Mouse (Mus musculus) heart, embryonic 14.5 days (tissue): ENCODE measurements around the gene Sorcs3. TPM values are rescaled to one million over a fixed set of nuclear protein-coding genes. Genes with fewer than 3 reads are reported as not detected.

Source experiments
- ATAC-seq: fragments of 200-750 bp; cut with Nextera tagmentation; 2 replicates; pipeline ENCODE4 v1.8.0; 2017; ENCODE audit warnings: low read depth, moderate TSS enrichment; ENCODE audit not compliant: insufficient number of reproducible peaks, insufficient read depth, low FRiP score
- H3K27ac ChIP-seq, 2 experiments: fragments of 200-500 bp in 1 of 2; fragments of 300-500 bp in 1 of 2; sonication (generic) in 1 of 2; replicated peaks in 1 of 2; 2 replicates each; pipeline ENCODE4 v1.5.1; 2012 to 2014; ENCODE audit warnings: low read depth in 2 of 2, low read length in 2 of 2, control low read depth in 1 of 2, mild to moderate bottlenecking in 1 of 2, mixed read lengths in 1 of 2; ENCODE audit not compliant: control insufficient read depth in 1 of 2, insufficient read depth in 1 of 2
- H3K27me3 ChIP-seq: fragments of 300-500 bp; sonication (generic); 2 replicates; pipeline ENCODE4 v1.6.1; 2014; ENCODE audit warnings: mild to moderate bottlenecking, low read length, control low read depth; ENCODE audit not compliant: control insufficient read depth, insufficient read depth
- H3K36me3 ChIP-seq: fragments of 300-500 bp; sonication (generic); 2 replicates; pipeline ENCODE4 v1.6.1; 2014; ENCODE audit warnings: mild to moderate bottlenecking, control low read depth, low read length, mixed read lengths; ENCODE audit not compliant: control insufficient read depth, insufficient read depth
- H3K4me1 ChIP-seq, 2 experiments: fragments of 200-500 bp in 1 of 2; fragments of 300-500 bp in 1 of 2; sonication (generic) in 1 of 2; 2 replicates each; pipeline ENCODE4 v1.6.1; 2012 to 2014; ENCODE audit warnings: low read length in 2 of 2, control low read depth in 1 of 2, mixed read lengths in 1 of 2; ENCODE audit not compliant: control insufficient read depth in 2 of 2, insufficient read depth in 2 of 2
- H3K4me2 ChIP-seq: fragments of 300-500 bp; sonication (generic); 2 replicates; pipeline ENCODE4 v1.6.1; 2014; ENCODE audit warnings: mild to moderate bottlenecking, low read length
- H3K4me3 ChIP-seq, 2 experiments: fragments of 200-500 bp in 1 of 2; fragments of 300-500 bp in 1 of 2; sonication (generic) in 1 of 2; 2 replicates each; pipeline ENCODE4 v1.5.1; 2012 to 2014; ENCODE audit warnings: low read length in 2 of 2, mild to moderate bottlenecking in 2 of 2, control low read depth in 1 of 2, low read depth in 1 of 2, moderate library complexity in 1 of 2; ENCODE audit not compliant: control insufficient read depth in 1 of 2, insufficient read depth in 1 of 2
- H3K9ac ChIP-seq: fragments of 300-500 bp; sonication (generic); 2 replicates; pipeline ENCODE4 v1.6.1; 2014; ENCODE audit warnings: mild to moderate bottlenecking, low read length
- H3K9me3 ChIP-seq: fragments of 300-500 bp; sonication (generic); 2 replicates; pipeline ENCODE4 v1.6.1; 2016; ENCODE audit warnings: low read length, control low read depth; ENCODE audit not compliant: control insufficient read depth
- WGBS: fragments of 180-500 bp; shearing (Covaris S2); extraction: QIAGEN DNeasy Blood & Tissue Kit; methylation state at CpG from one replicate; pipeline ENCODE4 v1.1.7; 2014; 5-methylcytosine and 5-hydroxymethylcytosine counted together
- polyA plus RNA-seq: library from polyadenylated mRNA; unstranded; fragments of >200 nt; fragmentation: Nextera tagmentation; extraction: Ambion mirVana; gene quantifications from 2 replicates; pipeline ENCODE4 v1.2.1, GENCODE M21; 2014

Gene Sorcs3
- polyA plus RNA-seq, 1 experiment from 2014 or later: 0.39 TPM

GRCm38 (mm10) chr19:48475784-48476410 lies 270.1 kb downstream of the Sorcs3 start:
- Histone ChIP-seq H3K9me3 (no peaks in the 10 kb centered on the region), H3K4me1 (no peaks in the 10 kb centered on the region), H3K27ac (no peak overlapping the region), H3K4me3 (no peak overlapping the region), H3K4me2 (no peak overlapping the region), H3K36me3 (no peaks in the 10 kb centered on the region), H3K27me3 (no peaks in the 10 kb centered on the region), H3K9ac (no peak overlapping the region)
- WGBS: 64% methylated on average over 6 of the region's 6 CpGs
- ATAC-seq: no peak

GRCm38 (mm10) chr19:48478864-48479263 lies 273.0 kb downstream of the Sorcs3 start:
- H3K4me2 ChIP-seq: no peak overlapping the region
- ATAC-seq: no peak
- H3K4me3 ChIP-seq: no peak overlapping the region
- no peak overlapping the region for H3K27ac ChIP-seq
- H3K9ac ChIP-seq: no peak overlapping the region
- H3K9me3 ChIP-seq: no peaks in the 10 kb centered on the region
- no peaks in the 10 kb centered on the region for H3K27me3 ChIP-seq
- H3K36me3 ChIP-seq: no peaks in the 10 kb centered on the region
- WGBS: 53% methylated on average over 2 of the region's 2 CpGs
- H3K4me1 ChIP-seq: peaks cover 3 to 7% of the 10 kb centered on the region in 2 experiments; a peak in 3 of 4 replicates

- 46% methylated on average over 3 of the region's 3 CpGs for WGBS
- no peak for ATAC-seq
These were observed 277.1 kb downstream of the Sorcs3 start for GRCm38 (mm10) chr19:48482946-48483345.

GRCm38 (mm10) chr19:48491111-48491510 lies 285.3 kb downstream of the Sorcs3 start:
- Histone ChIP-seq H3K4me1 (no peaks in the 10 kb centered on the region), H3K27ac (no peak overlapping the region), H3K4me2 (no peak overlapping the region), H3K36me3 (no peaks in the 10 kb centered on the region), H3K9me3 (no peaks in the 10 kb centered on the region), H3K9ac (no peak overlapping the region), H3K4me3 (no peak overlapping the region), H3K27me3 (no peaks in the 10 kb centered on the region)
- ATAC-seq: no peak
- 70% methylated on average over 3 of the region's 3 CpGs for WGBS

More at GRCm38 (mm10) chr19:48482946-48483345, 277.1 kb downstream of the Sorcs3 start:
- H3K36me3 ChIP-seq: no peaks in the 10 kb centered on the region
- H3K27ac ChIP-seq: no peak overlapping the region
- H3K4me3 ChIP-seq: no peak overlapping the region
- H3K9ac ChIP-seq: no peak overlapping the region
- peaks cover 3 to 7% of the 10 kb centered on the region in 2 experiments; a peak in 3 of 4 replicates for H3K4me1 ChIP-seq
- H3K4me2 ChIP-seq: no peak overlapping the region
- no peaks in the 10 kb centered on the region for H3K9me3 ChIP-seq
- H3K27me3 ChIP-seq: no peaks in the 10 kb centered on the region

- H3K4me1 ChIP-seq: no peaks in the 10 kb centered on the region
- H3K9me3 ChIP-seq: no peaks in the 10 kb centered on the region
- no peak overlapping the region for H3K4me3 ChIP-seq
- H3K27me3 ChIP-seq: no peaks in the 10 kb centered on the region
- H3K9ac ChIP-seq: no peak overlapping the region
- no peaks in the 10 kb centered on the region for H3K36me3 ChIP-seq
- 43% methylated on average over 2 of the region's 2 CpGs for WGBS
- no peak overlapping the region for H3K4me2 ChIP-seq
- no peak for ATAC-seq
- no peak overlapping the region for H3K27ac ChIP-seq
These were observed 298.2 kb downstream of the Sorcs3 start for GRCm38 (mm10) chr19:48503896-48504620.

GRCm38 (mm10) chr19:48523803-48524202 lies 318.0 kb downstream of the Sorcs3 start:
- 89% methylated on average over 7 of the region's 7 CpGs for WGBS
- no peaks in the 10 kb centered on the region for H3K36me3 ChIP-seq
- no peak overlapping the region for H3K4me2 ChIP-seq
- H3K27me3 ChIP-seq: no peaks in the 10 kb centered on the region
- H3K27ac ChIP-seq: no peak overlapping the region
- no peaks in the 10 kb centered on the region for H3K9me3 ChIP-seq
- no peak for ATAC-seq
- H3K4me3 ChIP-seq: no peak overlapping the region
- no peak overlapping the region for H3K9ac ChIP-seq
- H3K4me1 ChIP-seq: no peaks in the 10 kb centered on the region

- WGBS: 57% methylated on average over 9 of the region's 9 CpGs
- no peaks in the 10 kb centered on the region for H3K36me3 ChIP-seq
- H3K27ac ChIP-seq: no peak overlapping the region
- H3K4me1 ChIP-seq: no peaks in the 10 kb centered on the region
- ATAC-seq: no peak
- no peak overlapping the region for H3K4me3 ChIP-seq
- no peak overlapping the region for H3K4me2 ChIP-seq
- no peaks in the 10 kb centered on the region for H3K9me3 ChIP-seq
- H3K9ac ChIP-seq: no peak overlapping the region
- no peaks in the 10 kb centered on the region for H3K27me3 ChIP-seq
These were observed 318.8 kb downstream of the Sorcs3 start for GRCm38 (mm10) chr19:48524527-48525214.
